Mouse (Mus musculus) lung, postnatal 4 days (tissue): Measurements from ENCODE around the gene Zranb3.
"Not testable (repeated sequence)": the region's sequence is repeated elsewhere in the genome, so short reads cannot be mapped to it uniquely, and the experiment has no call there.

Experiments used
- DNase-seq, 2 experiments: peaks; one replicate each; pipeline ENCODE4 v3.0.0; 2021

Gene Zranb3

GRCm38 (mm10) chr1:127989387-127989786 is 113.5 kb downstream of the Zranb3 start:
- DNase-seq = no peak

- no peak for DNase-seq
These were observed 114.6 kb downstream of the Zranb3 start for GRCm38 (mm10) chr1:127988246-127988645.

GRCm38 (mm10) chr1:127985391-127985790 is 117.5 kb downstream of the Zranb3 start:
- DNase-seq = no peak

GRCm38 (mm10) chr1:127983274-127983993 is 119.4 kb downstream of the Zranb3 start:
- DNase-seq = no peak

GRCm38 (mm10) chr1:127982268-127982667 is 120.6 kb downstream of the Zranb3 start:
- no peak for DNase-seq

- DNase-seq = no peak
These were observed 121.8 kb downstream of the Zranb3 start for GRCm38 (mm10) chr1:127980911-127981559.

- DNase-seq = no peak
These were observed 124.7 kb downstream of the Zranb3 start for GRCm38 (mm10) chr1:127978125-127978524.

- DNase-seq = no peak
These were observed 126.7 kb downstream of the Zranb3 start for GRCm38 (mm10) chr1:127976106-127976505.

- no peak for DNase-seq
These were observed 127.2 kb downstream of the Zranb3 start for GRCm38 (mm10) chr1:127975676-127976075.

GRCm38 (mm10) chr1:127974082-127974481 is 128.8 kb downstream of the Zranb3 start:
- DNase-seq = no peak

GRCm38 (mm10) chr1:127970870-127971269 is 132.0 kb downstream of the Zranb3 start:
- DNase-seq = no peak

GRCm38 (mm10) chr1:127963326-127963725 is 139.5 kb downstream of the Zranb3 start:
- DNase-seq = no peak

- no peak for DNase-seq
These were observed 141.7 kb downstream of the Zranb3 start for GRCm38 (mm10) chr1:127961140-127961539.

GRCm38 (mm10) chr1:127959312-127959718 is 143.5 kb downstream of the Zranb3 start:
- DNase-seq = no peak

- no peak for DNase-seq
These were observed 144.0 kb downstream of the Zranb3 start for GRCm38 (mm10) chr1:127958801-127959200.

GRCm38 (mm10) chr1:127956524-127956923 is 146.3 kb downstream of the Zranb3 start:
- DNase-seq = no peak

- no peak for DNase-seq
These were observed 148.0 kb downstream of the Zranb3 start for GRCm38 (mm10) chr1:127954800-127955199.

GRCm38 (mm10) chr1:127954198-127954597 is 148.6 kb downstream of the Zranb3 start:
- not testable (repeated sequence) for DNase-seq

- DNase-seq = no peak
These were observed 150.6 kb downstream of the Zranb3 start for GRCm38 (mm10) chr1:127952276-127952675.

GRCm38 (mm10) chr1:127948748-127949147 is 154.1 kb downstream of the Zranb3 start:
- no peak for DNase-seq

- no peak for DNase-seq
These were observed 156.1 kb downstream of the Zranb3 start for GRCm38 (mm10) chr1:127946615-127947249.

- peak in 1 of 2 experiments; percentile 42 for DNase-seq
These were observed 156.9 kb downstream of the Zranb3 start for GRCm38 (mm10) chr1:127945696-127946575.

GRCm38 (mm10) chr1:127943516-127943915 is 159.3 kb downstream of the Zranb3 start:
- no peak for DNase-seq
